Mouse (Mus musculus) ovary, postnatal 14 days (tissue): ENCODE measurements at regions not wholly inside any gene's neighbourhood (a gene's known extent, or its start where the extent isn't known, plus 50 kb on each side); places are given as distances from the start of the nearest gene placed in this dataset.

Experiments
- DNase-seq: peaks from one replicate; pipeline ENCODE4 v3.0.0; 2022; ENCODE audit warnings: low spot score

- no peak for DNase-seq
These were observed 311.2 kb upstream of the Pappa start for GRCm38 (mm10) chr4:64812812-64813211.

- no peak for DNase-seq
These were observed 291.1 kb upstream of the Pappa start for GRCm38 (mm10) chr4:64832882-64833281.

GRCm38 (mm10) chr4:64874521-64874920, 249.5 kb upstream of the Pappa start:
- no peak for DNase-seq

GRCm38 (mm10) chr4:64876924-64877323, 247.1 kb upstream of the Pappa start:
- DNase-seq: no peak

- no peak for DNase-seq
These were observed 226.0 kb upstream of the Pappa start for GRCm38 (mm10) chr4:64897935-64898334.

- DNase-seq: no peak
These were observed 222.7 kb upstream of the Pappa start for GRCm38 (mm10) chr4:64901091-64901845.

GRCm38 (mm10) chr4:64923751-64924150, 200.2 kb upstream of the Pappa start:
- no peak for DNase-seq

- DNase-seq: no peak
These were observed 195.4 kb upstream of the Pappa start for GRCm38 (mm10) chr4:64928553-64928952.

GRCm38 (mm10) chr4:64945547-64945946, 178.4 kb upstream of the Pappa start:
- no peak for DNase-seq

- DNase-seq: no peak
These were observed 171.3 kb upstream of the Pappa start for GRCm38 (mm10) chr4:64952651-64953050.

GRCm38 (mm10) chr4:64958843-64959242, 165.1 kb upstream of the Pappa start:
- DNase-seq: no peak

- no peak for DNase-seq
These were observed 162.2 kb upstream of the Pappa start for GRCm38 (mm10) chr4:64961796-64962195.
